In genomic region chr17:32403417-32403816, GRCm38 (mm10) we compare ENCODE assay signal across 8 mouse cellular contexts. TPM values are rescaled to one million over a fixed set of nuclear protein-coding genes. Genes with fewer than 3 reads are reported as not detected.
A peak's percentile ranks its signal among the peaks of the same experiment; 100 is the strongest.
DNase-seq lines count a peak whose midpoint lies in the region; ATAC-seq lines count a peak whose summit lies in the region.
"Had no signal": no experiment of that assay in that cellular context is flagged by ENCODE, and none has a peak within 500 bp of the region (broad histone marks: within the 10 kb centered on the region; RNA-seq: fewer than 3 reads in every experiment).

Gene Rasal3, minus strand, starts transcription at chr17:32403583.

- peak; percentile 63 to 69 for DNase-seq in B cell, adult 2 months
- DNase-seq in CD8-positive naive resting alpha-beta T cell, adult 2 months (ENCODE audit: low read depth in 2 of 2, low spot score in 2 of 2): peak; percentile 63 to 71
- no peak for DNase-seq in midbrain, embryonic 10.5 days (ENCODE audit: low spot score)
- no peak for DNase-seq in right cerebral cortex, postnatal 14 days
- no peak for DNase-seq in hindbrain, embryonic 14.5 days (ENCODE audit: low spot score)

- H3K4me3 ChIP-seq in intestine, embryonic 15.5 days (replicated peaks): peak within 1 kb of the TSS; percentile 3; the same call in 1 of the 2 replicates
- no peak within 1 kb of the TSS for H3K4me3 ChIP-seq in midbrain, embryonic 10.5 days
- no peak within 1 kb of the TSS for H3K4me3 ChIP-seq in hindbrain, embryonic 14.5 days (replicated peaks; ENCODE audit: low read length)
- H3K4me3 ChIP-seq: heart, embryonic 12.5 days had no signal

- peaks cover 4% of the 10 kb centered on the region; the same call in 1 of the 2 replicates for H3K27me3 ChIP-seq in intestine, embryonic 15.5 days (replicated peaks)
- peaks cover 14% of the 10 kb centered on the region for H3K27me3 ChIP-seq in midbrain, embryonic 10.5 days (ENCODE audit: low read depth, poor library complexity, severe bottlenecking)
- peaks cover 11% of the 10 kb centered on the region for H3K27me3 ChIP-seq in hindbrain, embryonic 14.5 days (ENCODE audit: control insufficient read depth, insufficient read depth, low read length)

- no peaks in the 10 kb centered on the region for H3K36me3 ChIP-seq in intestine, embryonic 15.5 days
- no peaks in the 10 kb centered on the region for H3K36me3 ChIP-seq in midbrain, embryonic 10.5 days
- no peaks in the 10 kb centered on the region for H3K36me3 ChIP-seq in hindbrain, embryonic 14.5 days (replicated peaks; ENCODE audit: control insufficient read depth, insufficient read depth)
- H3K36me3 ChIP-seq: heart, embryonic 12.5 days had no signal

- 70% methylated on average over 8 of the region's 8 CpGs for WGBS in intestine, embryonic 15.5 days
- 84% methylated on average over 8 of the region's 8 CpGs for WGBS in midbrain, embryonic 10.5 days
- 79% methylated on average over 8 of the region's 8 CpGs for WGBS in hindbrain, embryonic 14.5 days

- no peaks in the 10 kb centered on the region for H3K4me1 ChIP-seq in intestine, embryonic 15.5 days (replicated peaks)
- no peaks in the 10 kb centered on the region for H3K4me1 ChIP-seq in midbrain, embryonic 10.5 days
- no peaks in the 10 kb centered on the region for H3K4me1 ChIP-seq in hindbrain, embryonic 14.5 days (replicated peaks; ENCODE audit: control insufficient read depth, insufficient read depth, low read length)
- H3K4me1 ChIP-seq: heart, embryonic 12.5 days had no signal

- no peak within 1 kb of the TSS for H3K4me2 ChIP-seq in intestine, embryonic 15.5 days (replicated peaks)
- no peak within 1 kb of the TSS for H3K4me2 ChIP-seq in hindbrain, embryonic 14.5 days (replicated peaks)
- H3K4me2 ChIP-seq: heart, embryonic 12.5 days had no signal

- ATAC-seq in intestine, embryonic 15.5 days: no peak
- peak; percentile 82 for ATAC-seq in neutrophil, adult 5-6 weeks (ENCODE audit: extremely low read depth, insufficient number of reproducible peaks, low FRiP score, poor library complexity, severe bottlenecking)
- no peak for ATAC-seq in hindbrain, embryonic 14.5 days (ENCODE audit: low FRiP score)

- no peaks in the 10 kb centered on the region for H3K9me3 ChIP-seq in intestine, embryonic 15.5 days
- H3K9me3 ChIP-seq in midbrain, embryonic 10.5 days (replicated peaks): no peaks in the 10 kb centered on the region
- no peaks in the 10 kb centered on the region for H3K9me3 ChIP-seq in hindbrain, embryonic 14.5 days (ENCODE audit: control insufficient read depth, low read length)
- H3K9me3 ChIP-seq: heart, embryonic 12.5 days had no signal

- H3K9ac ChIP-seq in intestine, embryonic 15.5 days: no peak within 1 kb of the TSS
- no peak within 1 kb of the TSS for H3K9ac ChIP-seq in hindbrain, embryonic 14.5 days
- H3K9ac ChIP-seq: heart, embryonic 12.5 days had no signal

- no peak within 1 kb of the TSS for H3K27ac ChIP-seq in intestine, embryonic 15.5 days
- H3K27ac ChIP-seq in midbrain, embryonic 10.5 days (replicated peaks): no peak within 1 kb of the TSS
- H3K27ac ChIP-seq in hindbrain, embryonic 14.5 days: no peak within 1 kb of the TSS

RNA-seq across cellular contexts. Expression of gene Rasal3, which starts in this region (rescaled TPM):
- polyA plus RNA-seq in intestine, embryonic 15.5 days (2015; fragmentation: Nextera tagmentation; extraction: Ambion mirVana): 1.7 and 1.8 TPM in 2 replicates
- 190 and 210 TPM in 2 replicates for total RNA-seq in neutrophil, adult 5-6 weeks (2017)
- polyA plus RNA-seq in midbrain, embryonic 10.5 days (2016; fragmentation: Nextera tagmentation; extraction: Ambion mirVana): 0.40 and 0.42 TPM in 2 replicates
- polyA plus RNA-seq in hindbrain, embryonic 14.5 days (2014; fragmentation: Nextera tagmentation; extraction: Ambion mirVana): 0.62 and 0.80 TPM in 2 replicates

Comparison
In these comparisons a context has a peak if more than half of its experiments do, and no peak if none do; other contexts are left out.
1. DNase-seq: peak in B cell, adult 2 months (2 of 2) and CD8-positive naive resting alpha-beta T cell, adult 2 months (2 of 2); none in midbrain, embryonic 10.5 days (single experiment), right cerebral cortex, postnatal 14 days (single experiment) and hindbrain, embryonic 14.5 days (single experiment).